Mouse (Mus musculus) left cerebral cortex, adult 2 months (tissue): ENCODE measurements around the gene Kctd2. TPM values are rescaled to one million over a fixed set of nuclear protein-coding genes. Genes with fewer than 3 reads are reported as not detected.
"Not testable (repeated sequence)": the region's sequence is repeated elsewhere in the genome, so short reads cannot be mapped to it uniquely, and the experiment has no call there.

Experiments
- DNase-seq, 2 experiments: peaks; one replicate each; pipeline ENCODE4 v3.0.0; 2021 to 2022; ENCODE audit warnings: low spot score in 2 of 2, mixed read lengths in 1 of 2; ENCODE audit errors: extremely low spot score in 1 of 2
- H3K27ac ChIP-seq: fragments of 200-600 bp; 2 replicates; pipeline ENCODE4 v1.8.1; 2022
- H3K4me3 ChIP-seq: fragments of 200-600 bp; 2 replicates; pipeline ENCODE4 v1.8.1; 2022
- CTCF ChIP-seq: fragments of 200-600 bp; IDR thresholded peaks from 2 replicates; pipeline ENCODE4 v1.8.1; 2022; ENCODE audit warnings: antibody characterized with exemption, mild to moderate bottlenecking, moderate library complexity
- intact Hi-C: fragments of 180-260 bp; cut with DNase I; formaldehyde crosslinking; loops from one replicate; pipeline ENCODE4 v1.15.1; 2025
- total RNA-seq, 2 experiments: library from RNA; stranded (reverse); gene quantifications; 2 replicates each; pipeline ENCODE4 v1.2.3; 2021

Gene Kctd2
- total RNA-seq, 2 experiments from 2014 or later, result 72.4 to 76.2 TPM

- Histone ChIP-seq H3K27ac (no peak overlapping the region), H3K4me3 (no peak overlapping the region)
- intact Hi-C loops, result no loop called here
- DNase-seq, result no peak
- no peak for TF ChIP-seq CTCF
Measured at GRCm38 (mm10) chr11:115447321-115447885, 27.5 kb downstream of the Kctd2 start.

- DNase-seq, result no peak
- intact Hi-C loops, result no loop called here
- H3K4me3 ChIP-seq, result no peak overlapping the region
- H3K27ac ChIP-seq, result no peak overlapping the region
- TF ChIP-seq CTCF, result no peak
Measured at GRCm38 (mm10) chr11:115448075-115448474, 28.1 kb downstream of the Kctd2 start.

GRCm38 (mm10) chr11:115448998-115449397 lies 29.1 kb downstream of the Kctd2 start:
- no peak overlapping the region for H3K4me3 ChIP-seq
- intact Hi-C loops, result no loop called here
- no peak for DNase-seq
- H3K27ac ChIP-seq, result no peak overlapping the region
- no peak for TF ChIP-seq CTCF

DNA sequence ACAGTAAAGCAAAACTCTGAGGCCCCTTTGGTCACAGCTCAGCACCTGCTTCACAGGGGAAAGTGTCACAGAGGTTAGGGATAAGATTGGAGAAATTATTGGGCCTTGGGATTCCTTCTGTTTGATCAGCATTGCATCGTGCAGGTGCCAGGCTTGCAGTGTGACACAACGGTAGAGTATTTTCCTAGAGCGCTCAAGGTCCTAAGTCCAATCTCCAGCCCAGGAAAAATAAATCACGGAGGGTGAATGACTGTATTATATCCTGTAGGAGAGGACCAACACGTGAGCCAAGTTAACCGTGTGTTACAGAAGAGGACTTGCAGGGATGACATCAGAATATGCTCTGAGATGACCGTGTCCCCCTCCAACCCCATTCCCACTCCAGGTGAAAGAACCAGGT lies 30.2 kb downstream of the Kctd2 start:
- TF ChIP-seq CTCF, result no peak
- H3K27ac ChIP-seq, result no peak overlapping the region
- no peak for DNase-seq
- intact Hi-C loops, result no loop called here
- H3K4me3 ChIP-seq, result no peak overlapping the region

- Histone ChIP-seq H3K4me3 (no peak overlapping the region), H3K27ac (no peak overlapping the region)
- intact Hi-C loops, result no loop called here
- no peak for DNase-seq
- TF ChIP-seq CTCF, result no peak
Measured at GRCm38 (mm10) chr11:115451781-115452241, 31.9 kb downstream of the Kctd2 start.

GRCm38 (mm10) chr11:115452281-115452860 lies 32.4 kb downstream of the Kctd2 start:
- Histone ChIP-seq H3K4me3 (no peak overlapping the region), H3K27ac (no peak overlapping the region)
- no peak for TF ChIP-seq CTCF
- no peak for DNase-seq
- intact Hi-C loops, result no loop called here

- no peak overlapping the region for H3K4me3 ChIP-seq
- intact Hi-C loops, result no loop called here
- DNase-seq, result no peak
- TF ChIP-seq CTCF, result no peak
- no peak overlapping the region for H3K27ac ChIP-seq
Measured at GRCm38 (mm10) chr11:115453306-115453705, 33.4 kb downstream of the Kctd2 start.

GRCm38 (mm10) chr11:115454822-115455221 lies 34.9 kb downstream of the Kctd2 start:
- intact Hi-C loops, DNase-seq, H3K4me3 ChIP-seq, H3K27ac ChIP-seq: not testable (repeated sequence)

GRCm38 (mm10) chr11:115455619-115456018 lies 35.7 kb downstream of the Kctd2 start:
- no peak; the same call in 1 of the 2 replicates for TF ChIP-seq CTCF
- H3K4me3 ChIP-seq, result no peak overlapping the region
- H3K27ac ChIP-seq, result no peak overlapping the region
- DNase-seq, result no peak
- intact Hi-C loops, result no loop called here

DNA sequence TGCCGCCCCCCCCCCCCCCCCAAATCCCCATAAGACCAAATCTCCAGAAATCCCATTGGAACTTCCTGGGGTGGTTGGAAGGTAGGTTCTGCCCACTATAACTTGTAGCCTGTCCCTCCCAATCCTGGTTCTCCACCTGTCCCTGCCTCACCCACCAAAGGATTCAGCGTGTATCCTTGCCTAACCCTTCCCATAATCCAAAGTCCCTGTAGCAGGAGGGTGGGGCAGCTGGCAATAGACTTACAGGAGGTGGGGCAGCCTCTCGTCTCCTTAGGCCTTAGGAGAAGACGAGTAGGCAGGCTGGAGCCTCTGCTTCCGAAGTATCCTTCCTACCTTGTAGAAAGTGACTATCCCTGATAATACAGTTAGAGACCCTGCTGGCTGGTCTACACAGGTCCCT lies 36.3 kb downstream of the Kctd2 start:
- TF ChIP-seq CTCF, result no peak
- intact Hi-C loops, result no loop called here
- Histone ChIP-seq H3K27ac (no peak overlapping the region), H3K4me3 (no peak overlapping the region)
- DNase-seq, result no peak

GRCm38 (mm10) chr11:115457405-115457804 lies 37.5 kb downstream of the Kctd2 start:
- TF ChIP-seq CTCF, result no peak
- DNase-seq, result no peak
- Histone ChIP-seq H3K4me3 (no peak overlapping the region), H3K27ac (no peak overlapping the region)
- intact Hi-C loops, result no loop called here

DNA sequence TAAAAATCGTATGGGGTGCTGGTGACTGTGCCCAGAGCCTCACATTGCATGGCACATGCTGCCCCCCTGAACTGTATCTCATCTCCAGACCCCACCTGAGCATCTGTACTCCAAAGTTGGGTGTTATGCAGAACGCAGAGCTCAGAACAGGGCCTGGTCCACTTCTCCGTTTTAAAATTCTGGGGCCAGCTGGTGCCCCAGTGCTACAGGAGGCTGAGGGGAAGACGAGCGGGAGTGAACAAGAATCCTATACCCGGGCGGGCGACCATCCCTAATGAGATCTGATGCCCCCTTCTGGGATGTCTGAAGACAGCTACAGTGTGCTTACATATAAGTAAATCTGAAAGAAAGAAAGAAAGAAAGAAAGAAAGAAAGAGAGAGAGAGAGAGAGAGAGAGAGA lies 41.0 kb downstream of the Kctd2 start:
- Histone ChIP-seq H3K4me3 (no peak overlapping the region), H3K27ac (no peak overlapping the region)
- no peak for DNase-seq
- intact Hi-C loops, result no loop called here
- TF ChIP-seq CTCF, result no peak; the same call in none of the 2 replicates

DNA sequence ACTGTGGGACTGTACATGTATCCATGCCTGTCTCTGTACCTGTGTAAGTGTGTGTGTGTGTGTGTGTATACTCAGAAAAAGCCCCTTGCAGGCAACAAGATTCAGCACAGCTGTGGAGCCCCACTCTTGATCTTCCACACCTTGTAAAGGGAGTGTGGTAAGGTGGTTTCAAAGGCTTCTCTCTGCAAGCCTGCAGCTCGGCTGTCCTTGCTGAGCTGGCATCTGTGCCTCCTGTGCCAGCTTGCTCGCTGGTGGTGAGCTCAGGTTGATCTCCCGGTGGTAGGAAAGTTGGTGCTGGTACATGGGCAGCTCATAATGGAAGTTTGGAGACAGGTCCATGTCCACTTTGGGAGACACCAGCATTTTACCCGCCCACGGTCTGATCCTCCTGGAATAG lies 41.9 kb downstream of the Kctd2 start:
- Histone ChIP-seq H3K4me3 (no peak overlapping the region), H3K27ac (no peak overlapping the region)
- no peak for TF ChIP-seq CTCF
- no peak for DNase-seq
- intact Hi-C loops, result no loop called here
